Mouse (Mus musculus): ENCODE results near the gene Gm20708. TPM values are rescaled to one million over a fixed set of nuclear protein-coding genes. Genes with fewer than 3 reads are reported as not detected.

Gene Gm20708
- polyA plus RNA-seq, 1 experiment from 2014 or later: 0.53 TPM

Other genes starting within 250 kb of the Gm20708 start
- 11.6 and 12.2 TPM in 2 replicates for gene Tnrc6c, start 155.4 kb upstream of the Gm20708 start, polyA plus RNA-seq (2015; fragmentation: Nextera tagmentation; extraction: Ambion mirVana)
- 4.1 and 5.4 TPM in 2 replicates for gene Tmc8, start 27.6 kb upstream of the Gm20708 start, polyA plus RNA-seq (2015; fragmentation: Nextera tagmentation; extraction: Ambion mirVana)
- gene Tmc6, start 27.5 kb upstream of the Gm20708 start, polyA plus RNA-seq (2015; fragmentation: Nextera tagmentation; extraction: Ambion mirVana): 28.3 and 29.4 TPM in 2 replicates
- 2.0 and 7.2 TPM in 2 replicates for gene 6030468B19Rik, start 12.0 kb upstream of the Gm20708 start, polyA plus RNA-seq (2015; fragmentation: Nextera tagmentation; extraction: Ambion mirVana)
- gene Syngr2, start within 50 bp of the Gm20708 start, polyA plus RNA-seq (2015; fragmentation: Nextera tagmentation; extraction: Ambion mirVana): 132 and 137 TPM in 2 replicates
- gene Afmid, start 16.3 kb downstream of the Gm20708 start, polyA plus RNA-seq (2015; fragmentation: Nextera tagmentation; extraction: Ambion mirVana): 7.2 and 7.4 TPM in 2 replicates
- 139 and 142 TPM in 2 replicates for gene Tk1, start 16.4 kb downstream of the Gm20708 start, polyA plus RNA-seq (2015; fragmentation: Nextera tagmentation; extraction: Ambion mirVana)
- gene Birc5, start 39.6 kb downstream of the Gm20708 start, polyA plus RNA-seq (2015; fragmentation: Nextera tagmentation; extraction: Ambion mirVana): 293 and 308 TPM in 2 replicates
- gene Tmem235, start 51.1 kb downstream of the Gm20708 start, polyA plus RNA-seq (2015; fragmentation: Nextera tagmentation; extraction: Ambion mirVana): not detected in 2 replicates
- 7.1 and 7.2 TPM in 2 replicates for gene Tha1, start 63.8 kb downstream of the Gm20708 start, polyA plus RNA-seq (2015; fragmentation: Nextera tagmentation; extraction: Ambion mirVana)
- gene Socs3, start 160.4 kb downstream of the Gm20708 start, polyA plus RNA-seq (2015; fragmentation: Nextera tagmentation; extraction: Ambion mirVana): 16.0 and 18.5 TPM in 2 replicates
- 31.7 and 34.6 TPM in 2 replicates for gene Pgs1, start 176.6 kb downstream of the Gm20708 start, polyA plus RNA-seq (2015; fragmentation: Nextera tagmentation; extraction: Ambion mirVana)

Measured in stomach, embryonic 15.5 days (tissue).